Mouse (Mus musculus): ENCODE results near the gene Smpd3. TPM values are rescaled to one million over a fixed set of nuclear protein-coding genes. Genes with fewer than 3 reads are reported as not detected.
A peak's percentile ranks its signal among the peaks of the same experiment; 100 is the strongest.

Smpd3 gene
- polyA plus RNA-seq, 3 experiments from 2014 or later = not detected

DNA sequence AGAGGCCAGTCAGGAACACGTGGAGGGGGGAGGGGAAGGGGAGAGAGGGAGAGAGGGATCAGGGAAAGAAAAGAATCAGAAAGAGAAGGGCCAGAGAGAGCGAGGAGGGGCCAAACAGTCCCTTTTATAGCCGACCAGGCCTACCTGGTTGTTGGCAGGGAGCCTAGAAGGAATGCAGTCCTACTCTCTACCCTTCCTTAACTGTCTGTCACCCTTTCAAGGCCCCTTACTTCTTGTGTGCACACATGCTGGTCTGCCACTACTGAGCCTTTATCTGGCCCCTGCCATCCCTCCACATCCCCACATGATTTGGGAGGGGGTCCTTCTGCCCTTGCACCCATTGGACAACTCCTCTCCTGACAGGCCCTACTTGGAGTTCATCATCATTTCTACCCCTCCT is 49.1 kb downstream of the Smpd3 start:
- no peak for ATAC-seq

DNA sequence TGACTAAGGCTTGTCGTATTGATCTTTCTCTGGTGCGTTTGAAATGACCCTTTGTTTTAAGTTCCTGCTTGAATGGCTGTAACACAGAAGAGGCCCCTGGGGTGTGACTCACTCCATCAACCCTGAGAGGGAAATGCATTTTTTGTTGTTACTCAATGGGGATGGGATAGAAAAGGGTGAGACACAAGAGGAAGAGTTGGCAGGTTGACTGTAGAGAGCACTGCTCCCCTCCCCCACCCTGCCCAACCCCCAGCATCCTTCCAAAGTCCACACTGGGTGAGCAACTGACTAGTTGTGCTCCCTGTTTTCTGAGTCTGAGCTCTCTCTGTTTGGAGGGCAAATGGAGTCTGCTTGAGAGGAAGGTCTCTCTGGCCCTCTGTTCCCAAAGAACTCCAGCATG is 50.3 kb downstream of the Smpd3 start:
- ATAC-seq = no peak

- no peak for ATAC-seq
Observed at GRCm38 (mm10) chr8:106280844-106281243, 56.9 kb downstream of the Smpd3 start.

GRCm38 (mm10) chr8:106280154-106280553 is 57.6 kb downstream of the Smpd3 start:
- no peak for ATAC-seq

DNA sequence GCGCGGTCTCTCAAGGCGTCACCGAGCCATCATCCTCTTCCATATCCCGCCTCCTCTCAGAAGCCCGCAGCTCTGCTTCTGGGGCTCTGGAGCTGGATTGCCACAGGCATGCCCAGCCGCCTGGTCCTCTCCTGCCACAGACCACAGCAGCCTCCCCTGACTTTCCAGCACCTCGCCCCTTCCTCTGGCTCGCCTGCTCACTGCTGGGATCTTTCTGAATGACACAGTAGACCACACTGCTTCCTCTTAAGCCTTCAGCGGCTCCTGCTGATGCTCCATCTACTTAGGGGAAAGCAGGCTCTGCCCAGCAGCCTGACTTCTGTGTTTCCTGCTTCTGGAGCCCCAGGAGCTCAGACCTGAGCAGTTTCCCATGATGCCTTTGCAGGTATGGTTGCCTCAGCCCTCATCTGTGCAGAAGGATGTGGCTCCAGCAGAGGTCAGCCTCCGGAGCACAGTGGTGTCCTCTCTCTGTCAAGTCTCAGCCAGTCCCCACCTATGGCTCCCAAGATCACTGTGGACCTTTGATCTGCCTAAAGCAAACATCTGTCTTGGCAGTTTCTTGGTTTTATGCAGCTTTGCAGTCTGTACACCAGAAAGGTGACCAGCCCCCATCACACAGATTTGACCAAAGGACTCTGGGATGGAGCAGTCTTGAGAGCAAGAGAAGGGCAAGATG is 59.3 kb downstream of the Smpd3 start:
- ATAC-seq = no peak

DNA sequence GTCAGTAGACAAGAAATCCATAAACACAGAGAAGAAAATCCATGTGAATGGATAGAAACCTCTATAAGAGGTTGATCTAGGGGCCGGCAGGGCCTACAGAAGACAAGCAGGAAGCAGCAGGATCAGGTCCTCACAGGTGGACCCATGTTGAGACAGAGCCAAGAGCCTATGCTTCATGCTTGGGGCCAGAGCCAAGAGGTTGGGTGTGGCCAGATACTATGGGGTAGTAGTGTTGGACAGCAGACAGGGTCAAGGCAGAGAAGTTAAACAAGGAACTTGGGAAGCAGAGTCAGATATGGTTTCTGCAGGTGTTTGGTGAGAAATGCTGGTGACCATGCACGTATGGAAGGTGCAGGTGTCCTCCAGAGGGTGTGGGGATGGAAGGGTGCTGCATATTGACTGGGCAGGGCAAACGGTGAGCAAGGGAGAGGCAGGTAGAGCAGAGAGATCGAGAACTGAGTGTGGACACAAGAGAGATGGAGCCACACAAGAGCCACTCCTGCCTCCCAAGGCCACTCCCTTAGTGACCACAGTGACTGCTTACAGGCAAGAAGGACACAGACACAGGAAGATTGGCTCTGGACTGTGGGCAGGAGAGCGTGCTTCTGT is 61.0 kb downstream of the Smpd3 start:
- ATAC-seq = no peak

DNA sequence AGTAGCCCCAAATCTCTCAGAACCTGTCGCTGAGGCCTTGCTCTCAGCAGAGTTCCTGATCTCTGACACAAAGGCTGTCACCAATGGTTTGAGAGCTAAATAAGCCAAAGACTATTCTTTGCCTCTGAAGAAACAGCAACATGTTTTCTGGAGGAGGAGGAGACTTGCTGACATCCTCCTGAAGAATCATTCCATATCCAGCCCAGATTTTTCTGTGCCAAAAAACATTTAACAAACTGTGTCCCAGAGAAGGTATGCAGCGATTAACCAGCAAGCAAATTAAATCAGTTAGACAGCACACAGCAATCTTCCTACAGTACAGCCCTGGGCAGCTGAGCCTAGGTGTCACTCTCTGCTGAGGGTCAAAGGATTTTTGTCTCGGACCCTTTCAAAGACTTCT is 64.3 kb downstream of the Smpd3 start:
- no peak for ATAC-seq

DNA sequence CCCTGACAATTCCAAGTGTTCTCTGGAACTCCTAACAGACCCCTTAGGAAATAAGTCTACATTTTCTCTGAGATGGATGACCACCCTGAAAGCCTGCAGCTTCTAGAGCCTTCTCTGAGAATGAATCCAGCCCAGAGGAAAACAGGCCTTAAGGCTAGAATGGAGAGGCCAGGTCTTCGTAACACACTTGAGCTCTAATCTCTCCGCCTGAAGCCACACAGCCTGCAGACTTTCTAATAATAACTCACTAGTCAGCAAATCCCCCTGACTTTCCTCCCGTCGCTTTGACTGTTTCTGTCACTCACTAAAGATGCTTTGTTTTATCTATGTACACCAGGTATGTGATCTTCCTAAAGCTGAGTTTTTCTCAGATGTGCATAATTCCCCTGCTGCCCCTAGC is 66.4 kb downstream of the Smpd3 start:
- ATAC-seq = no peak

- no peak for ATAC-seq
Observed at GRCm38 (mm10) chr8:106270804-106271203, 67.0 kb downstream of the Smpd3 start.

GRCm38 (mm10) chr8:106268710-106269346 is 69.0 kb downstream of the Smpd3 start:
- ATAC-seq = no peak

DNA sequence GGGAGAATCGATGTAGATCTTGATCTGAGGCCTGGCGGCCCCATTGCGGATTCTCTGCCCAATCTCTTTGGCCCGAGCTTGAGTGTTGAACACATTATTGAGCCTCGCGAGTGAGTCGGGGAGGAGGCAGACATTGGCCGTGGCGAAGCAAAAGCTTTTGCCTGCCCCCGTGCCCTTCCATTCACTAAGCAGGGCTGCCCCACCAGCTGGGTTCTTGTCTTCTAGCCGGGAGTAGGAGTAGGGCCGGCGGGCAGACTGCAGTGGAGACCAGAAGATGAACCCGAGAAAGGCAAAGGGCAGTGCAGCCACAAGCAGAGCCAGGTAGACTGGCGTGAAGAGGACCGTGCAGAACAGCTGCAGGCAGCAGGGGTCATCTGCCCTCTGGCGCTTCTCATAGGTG is 72.4 kb downstream of the Smpd3 start:
- ATAC-seq = no peak

DNA sequence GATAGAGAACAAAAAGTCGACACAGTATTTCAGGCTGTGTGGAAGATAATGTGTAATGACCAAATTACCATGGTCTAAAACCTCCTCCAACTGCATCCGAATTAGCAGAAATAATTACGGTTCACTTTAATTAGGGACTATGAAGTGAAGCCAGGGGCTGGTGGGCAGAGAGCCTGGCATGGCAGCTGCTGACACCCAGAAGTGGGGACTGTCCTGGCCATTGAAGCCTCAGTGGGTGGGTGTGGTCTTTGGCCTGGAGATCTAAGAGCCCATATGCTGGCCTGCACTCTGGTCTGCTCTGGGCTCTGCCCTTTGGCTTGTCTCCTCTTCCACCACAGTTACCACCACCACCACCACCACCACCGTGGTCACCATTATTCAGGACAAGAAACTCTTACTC is 73.9 kb downstream of the Smpd3 start:
- no peak for ATAC-seq

- ATAC-seq = no peak
Observed at GRCm38 (mm10) chr8:106262343-106262742, 75.4 kb downstream of the Smpd3 start.

GRCm38 (mm10) chr8:106260894-106261293 is 76.9 kb downstream of the Smpd3 start:
- ATAC-seq = no peak

GRCm38 (mm10) chr8:106259579-106260255 is 78.1 kb downstream of the Smpd3 start:
- no peak for ATAC-seq

DNA sequence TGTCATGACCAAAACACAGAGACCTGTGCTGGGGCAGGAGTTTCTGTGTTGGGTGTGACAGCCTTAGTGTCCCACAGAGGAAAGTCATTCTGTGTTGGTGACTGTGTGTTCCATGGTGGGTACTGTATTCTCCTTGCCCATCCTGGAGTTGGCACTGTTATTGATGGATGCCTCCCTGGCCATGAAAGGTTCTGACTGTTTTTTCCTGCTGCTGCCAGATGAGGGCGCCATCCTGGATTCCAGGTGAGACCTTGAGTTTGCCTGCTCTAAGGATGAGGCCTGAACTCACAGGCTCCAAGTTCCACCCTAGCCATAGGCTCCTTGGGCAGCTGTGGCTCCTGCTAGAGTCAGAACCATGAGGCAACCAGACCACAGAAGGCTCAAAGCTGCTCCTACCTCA is 79.6 kb downstream of the Smpd3 start:
- no peak for ATAC-seq

GRCm38 (mm10) chr8:106250186-106250585 is 87.6 kb downstream of the Smpd3 start:
- ATAC-seq = no peak

- no peak for ATAC-seq
Observed at GRCm38 (mm10) chr8:106237106-106237505, 100.7 kb downstream of the Smpd3 start.

- no peak for ATAC-seq
Observed at GRCm38 (mm10) chr8:106234567-106235261, 103.1 kb downstream of the Smpd3 start.

GRCm38 (mm10) chr8:106232751-106233150 is 105.0 kb downstream of the Smpd3 start:
- no peak for ATAC-seq

GRCm38 (mm10) chr8:106231536-106231935 is 106.3 kb downstream of the Smpd3 start:
- ATAC-seq = no peak

GRCm38 (mm10) chr8:106226589-106226988 is 111.2 kb downstream of the Smpd3 start:
- ATAC-seq = peak; percentile 48

GRCm38 (mm10) chr8:106219620-106220019 is 118.2 kb downstream of the Smpd3 start:
- no peak for ATAC-seq
